Mouse (Mus musculus) liver, embryonic 18 days (tissue): ENCODE data around the gene Ccdc122. TPM values are rescaled to one million over a fixed set of nuclear protein-coding genes. Genes with fewer than 3 reads are reported as not detected.

Experiments
- polyA plus RNA-seq: library from polyadenylated mRNA; depleted of rRNA; stranded (reverse); fragments of >200 nt; gene quantifications from 2 replicates; pipeline ENCODE4 v1.2.3, GENCODE M21; 2012; rRNA removed

Ccdc122 gene
- 1.0 and 1.5 TPM in 2 replicates for polyA plus RNA-seq

DNA sequence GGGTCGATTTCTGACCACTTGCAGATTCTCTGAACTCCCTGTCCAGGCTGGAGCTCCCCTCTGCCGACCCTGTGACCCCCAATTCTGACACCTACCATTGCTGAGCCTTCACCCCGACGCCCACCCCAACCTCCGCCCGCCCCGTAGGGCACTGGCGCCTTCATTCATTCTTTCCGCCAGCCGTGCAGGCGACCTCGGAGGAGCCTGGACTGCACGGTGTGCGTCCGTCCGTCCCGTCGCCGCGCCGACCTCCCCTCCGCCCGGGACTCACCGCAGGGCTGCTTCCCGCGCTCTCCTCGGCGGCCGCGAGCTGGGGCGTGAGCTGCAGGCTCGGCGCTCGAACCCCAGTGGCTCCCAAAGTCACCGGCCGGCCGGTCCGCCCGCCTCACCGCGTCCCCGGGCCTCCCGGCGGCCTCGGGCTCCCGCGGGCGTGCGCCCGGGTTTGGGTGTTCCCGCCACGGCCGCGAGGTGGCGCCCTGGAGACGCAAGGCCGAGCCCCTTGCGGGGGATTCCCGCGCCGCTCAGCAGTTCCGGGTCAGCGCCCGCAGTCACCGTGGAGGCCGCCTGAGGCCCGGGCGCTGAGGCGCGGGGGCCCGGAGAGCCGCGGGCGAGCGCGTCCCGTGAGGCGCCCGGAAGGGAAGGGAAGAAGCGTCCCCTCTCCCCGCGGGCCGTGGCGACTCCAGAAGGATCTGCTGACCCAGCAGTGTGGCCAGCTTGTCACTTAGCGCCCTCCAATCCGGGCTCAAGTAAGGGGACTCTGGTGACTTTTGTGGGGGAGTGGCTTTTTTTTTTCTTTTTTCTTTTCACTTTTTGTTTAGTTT, at the start of gene Ccdc122, which contains the start of gene Lacc1:
Ccdc122 (plus strand) TSS at position 547 of the 821 bp plus-strand sequence.
Lacc1 (minus strand) TSS at position 679 of the 821 bp plus-strand sequence.

DNA sequence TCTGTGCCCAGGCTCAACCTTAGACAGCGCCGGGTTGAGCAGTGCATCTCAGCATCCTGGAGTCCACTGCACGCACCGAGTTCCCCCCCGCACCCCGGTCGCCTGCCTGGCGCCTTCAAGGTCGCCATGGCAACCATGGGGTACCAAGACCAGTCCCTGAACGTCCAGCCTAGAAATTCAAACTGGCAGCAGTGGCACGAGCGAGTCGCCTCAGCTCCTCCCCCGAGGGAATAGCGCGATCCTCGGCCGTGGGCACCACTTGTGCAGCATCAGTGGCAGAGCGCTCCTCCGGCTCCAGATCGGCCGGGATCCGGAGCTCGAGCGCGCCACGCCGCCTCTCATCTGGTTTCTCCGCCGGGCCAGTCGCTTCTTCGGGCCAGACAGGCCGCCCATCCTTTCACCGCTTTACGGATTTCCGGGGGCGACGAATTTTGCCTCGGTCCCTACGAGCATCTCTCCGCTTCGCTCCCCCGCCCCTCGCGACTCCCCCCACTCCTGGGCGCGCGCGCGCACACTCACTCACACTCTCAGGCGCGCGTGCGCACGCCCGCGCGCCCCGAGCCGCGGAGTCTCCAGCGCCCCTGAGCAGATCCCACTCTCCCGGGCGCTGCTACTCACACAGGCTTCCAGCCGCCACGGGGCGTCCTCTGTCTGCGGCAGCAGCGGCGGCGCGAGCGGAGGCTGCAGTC, 119.8 kb downstream of the Ccdc122 start, which contains the start of gene Enox1:
Enox1 (plus strand) TSS at position 542 of the 689 bp plus-strand sequence.

Other genes starting within 250 kb of the Ccdc122 start
- 9.9 and 13.2 TPM in 2 replicates for gene Lacc1, start 132 bp downstream of the Ccdc122 start, polyA plus RNA-seq
- 0.06 and 0.08 TPM in 2 replicates for gene Enox1, start 120.0 kb downstream of the Ccdc122 start, polyA plus RNA-seq